Mouse (Mus musculus) embryo, embryonic 11.5 days (tissue): ENCODE results near the gene Gp9.
"Not testable (repeated sequence)": the region's sequence is repeated elsewhere in the genome, so short reads cannot be mapped to it uniquely, and the experiment has no call there.

Experiments
- DNase-seq: peaks from one replicate; pipeline ENCODE4 v3.0.0-alpha.2; 2012; ENCODE audit warnings: low read depth, low spot score

The Gp9 gene

GRCm38 (mm10) chr6:87750184-87750910 lies 27.5 kb upstream of the Gp9 start:
- no peak for DNase-seq

- DNase-seq = no peak
These were observed 26.3 kb upstream of the Gp9 start for GRCm38 (mm10) chr6:87751574-87751973.

- no peak for DNase-seq
These were observed 22.7 kb upstream of the Gp9 start for GRCm38 (mm10) chr6:87755196-87755595.

- no peak for DNase-seq
These were observed 21.0 kb upstream of the Gp9 start for GRCm38 (mm10) chr6:87756896-87757295.

GRCm38 (mm10) chr6:87759404-87759803 lies 18.5 kb upstream of the Gp9 start:
- DNase-seq = no peak

- no peak for DNase-seq
These were observed 18.0 kb upstream of the Gp9 start for GRCm38 (mm10) chr6:87759850-87760249.

GRCm38 (mm10) chr6:87762161-87762560 lies 15.7 kb upstream of the Gp9 start:
- DNase-seq = no peak

GRCm38 (mm10) chr6:87763376-87764280 lies 14.2 kb upstream of the Gp9 start:
- no peak for DNase-seq

- not testable (repeated sequence) for DNase-seq
These were observed 13.6 kb upstream of the Gp9 start for GRCm38 (mm10) chr6:87764296-87764695.

GRCm38 (mm10) chr6:87770626-87771025 lies 7.2 kb upstream of the Gp9 start:
- no peak for DNase-seq

- no peak for DNase-seq
These were observed 3.4 kb upstream of the Gp9 start for GRCm38 (mm10) chr6:87774466-87774865.

GRCm38 (mm10) chr6:87774909-87775308 lies 3.0 kb upstream of the Gp9 start:
- no peak for DNase-seq

GRCm38 (mm10) chr6:87775588-87776245 lies 2.2 kb upstream of the Gp9 start:
- no peak for DNase-seq

GRCm38 (mm10) chr6:87776663-87777062 lies 1.2 kb upstream of the Gp9 start:
- DNase-seq = no peak

GRCm38 (mm10) chr6:87778294-87779173 lies 662 bp downstream of the Gp9 start:
- no peak for DNase-seq

GRCm38 (mm10) chr6:87779174-87780165 lies 1.6 kb downstream of the Gp9 start:
- DNase-seq = no peak

- no peak for DNase-seq
These were observed 2.9 kb downstream of the Gp9 start for GRCm38 (mm10) chr6:87780546-87781301.

GRCm38 (mm10) chr6:87784033-87784432 lies 6.2 kb downstream of the Gp9 start:
- no peak for DNase-seq

GRCm38 (mm10) chr6:87786621-87787020 lies 8.7 kb downstream of the Gp9 start:
- no peak for DNase-seq
